Mouse (Mus musculus) skeletal muscle tissue, adult 2 months (tissue): ENCODE measurements around the gene Rhox4a.
"Not testable (repeated sequence)": the region's sequence is repeated elsewhere in the genome, so short reads cannot be mapped to it uniquely, and the experiment has no call there.

Source experiments
- DNase-seq: peaks from one replicate; pipeline ENCODE4 v3.0.0-alpha.2; 2012; ENCODE audit warnings: low read depth, low spot score

Rhox4a gene

DNA sequence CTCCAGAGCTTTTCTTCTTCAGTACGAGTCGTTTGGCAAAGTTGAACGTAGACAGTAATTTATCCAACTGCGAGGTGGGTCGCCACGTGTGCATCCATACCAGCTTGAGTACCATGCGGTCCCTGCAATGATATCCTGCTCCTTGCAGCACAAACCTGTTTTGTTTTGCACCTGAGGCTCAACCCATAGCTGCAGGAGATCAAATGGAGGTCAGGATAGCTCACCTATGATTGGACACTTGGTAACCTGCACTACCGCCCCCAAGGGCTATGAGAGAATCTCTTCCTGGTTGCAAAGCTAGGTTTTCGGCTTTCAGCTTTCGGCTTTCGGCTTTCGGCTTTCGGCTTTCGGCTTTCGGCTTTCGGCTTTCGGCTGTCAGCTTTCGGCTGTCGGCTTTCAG is at the start of gene Rhox4a:
Gene Rhox4a, plus strand, starts transcription at position 301 of the 400 bp plus-strand sequence.
- DNase-seq = not testable (repeated sequence)

DNA sequence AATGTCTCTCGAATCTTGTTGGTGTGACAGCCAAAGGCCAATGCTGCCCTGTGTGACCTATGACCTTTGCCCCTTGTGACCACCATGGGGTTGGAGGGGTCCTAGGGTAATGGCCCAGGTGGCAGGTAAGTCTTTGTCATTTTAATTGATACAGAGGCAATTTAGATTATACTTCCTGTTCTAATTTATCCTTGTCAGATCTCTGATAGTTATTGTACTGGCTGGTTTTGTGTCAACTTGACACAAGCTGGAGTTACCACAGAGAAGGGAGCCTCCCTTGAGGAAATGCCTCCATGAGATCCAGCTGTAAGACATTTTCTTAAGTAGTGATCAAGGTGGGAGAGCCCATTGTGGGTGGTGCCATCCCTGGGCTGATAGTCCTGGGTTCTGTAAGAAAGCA is 43.0 kb upstream of the Rhox4a start, which contains the start of gene Rhox1:
Gene Rhox1, minus strand, starts transcription at position 101 of the 400 bp plus-strand sequence.
- not testable (repeated sequence) for DNase-seq

DNA sequence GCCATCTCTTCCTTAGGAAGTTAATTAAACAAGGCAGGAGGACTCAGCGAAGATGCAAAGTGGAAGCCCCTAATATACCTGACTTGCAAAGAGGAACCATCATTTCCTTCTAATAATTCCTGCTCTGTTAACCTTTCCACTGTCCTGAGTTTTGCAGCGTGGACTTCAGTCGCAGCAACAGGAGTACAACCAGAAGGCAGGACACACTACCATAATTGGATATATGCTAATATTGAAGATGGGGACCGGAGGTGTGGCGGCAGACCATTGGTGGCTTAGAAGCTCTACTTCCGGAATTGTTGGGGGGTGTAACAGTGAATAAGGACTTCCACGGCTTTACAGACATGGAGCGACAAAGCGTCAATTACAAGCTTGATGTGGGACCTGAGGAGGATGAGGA is 20.5 kb upstream of the Rhox4a start, which contains the start of gene Rhox2a:
Gene Rhox2a, plus strand, starts transcription at position 301 of the 400 bp plus-strand sequence.
- not testable (repeated sequence) for DNase-seq

DNA sequence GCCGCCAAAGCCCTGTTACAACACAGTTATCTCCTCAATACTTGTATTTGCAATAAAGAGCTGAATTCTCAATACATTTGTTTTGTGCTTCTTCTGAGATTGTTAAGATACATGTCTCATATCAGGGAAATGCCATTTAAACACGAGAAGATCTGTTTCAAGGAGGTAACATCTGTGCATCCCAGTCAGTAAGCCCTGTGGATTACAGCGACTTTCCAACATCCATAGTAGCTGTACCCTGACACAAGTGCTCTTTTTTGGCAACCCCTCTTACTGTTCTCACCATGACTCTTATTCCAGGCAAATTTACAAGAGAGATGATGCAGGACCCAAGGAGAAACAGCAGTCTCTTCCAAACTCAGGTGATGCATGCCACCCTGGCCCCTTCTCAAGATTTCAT is 15.5 kb upstream of the Rhox4a start, which contains the start of gene Rhox3a:
Gene Rhox3a, plus strand, starts transcription at position 301 of the 400 bp plus-strand sequence.
- not testable (repeated sequence) for DNase-seq
